Mouse (Mus musculus) fat pad, adult 2 months (tissue): ENCODE measurements around the gene Scg5.

ENCODE experiments used
- DNase-seq: peaks from one replicate; pipeline ENCODE4 v3.0.0-alpha.2; 2011; ENCODE audit warnings: low read depth, low spot score; ENCODE audit errors: extremely low read depth

Scg5 gene

GRCm38 (mm10) chr2:113806851-113807577 is 21.9 kb downstream of the Scg5 start:
- no peak for DNase-seq

GRCm38 (mm10) chr2:113805765-113806164 is 23.2 kb downstream of the Scg5 start:
- DNase-seq = no peak

GRCm38 (mm10) chr2:113803753-113804152 is 25.2 kb downstream of the Scg5 start:
- no peak for DNase-seq

- DNase-seq = no peak
These were observed 28.1 kb downstream of the Scg5 start for GRCm38 (mm10) chr2:113800846-113801245.

- DNase-seq = peak; percentile 16
These were observed 30.3 kb downstream of the Scg5 start for GRCm38 (mm10) chr2:113798605-113799004.

- DNase-seq = peak; percentile 81
These were observed 33.7 kb downstream of the Scg5 start for GRCm38 (mm10) chr2:113795186-113795585.

- no peak for DNase-seq
These were observed 35.4 kb downstream of the Scg5 start for GRCm38 (mm10) chr2:113793521-113793920.

GRCm38 (mm10) chr2:113788821-113789387 is 40.0 kb downstream of the Scg5 start:
- DNase-seq = no peak

- DNase-seq = no peak
These were observed 41.0 kb downstream of the Scg5 start for GRCm38 (mm10) chr2:113787882-113788281.

GRCm38 (mm10) chr2:113784851-113785250 is 44.1 kb downstream of the Scg5 start:
- DNase-seq = no peak

GRCm38 (mm10) chr2:113781521-113781920 is 47.4 kb downstream of the Scg5 start:
- no peak for DNase-seq

GRCm38 (mm10) chr2:113781107-113781506 is 47.8 kb downstream of the Scg5 start:
- no peak for DNase-seq

GRCm38 (mm10) chr2:113779336-113779735 is 49.6 kb downstream of the Scg5 start:
- DNase-seq = no peak

- DNase-seq = no peak
These were observed 50.9 kb downstream of the Scg5 start for GRCm38 (mm10) chr2:113778036-113778435.

- DNase-seq = no peak
These were observed 52.6 kb downstream of the Scg5 start for GRCm38 (mm10) chr2:113776297-113776696.

GRCm38 (mm10) chr2:113774150-113774805 is 54.6 kb downstream of the Scg5 start:
- no peak for DNase-seq

GRCm38 (mm10) chr2:113768541-113769303 is 60.2 kb downstream of the Scg5 start:
- peak; percentile 4 for DNase-seq

GRCm38 (mm10) chr2:113765885-113766284 is 63.0 kb downstream of the Scg5 start:
- DNase-seq = no peak

- DNase-seq = no peak
These were observed 64.0 kb downstream of the Scg5 start for GRCm38 (mm10) chr2:113764968-113765367.

GRCm38 (mm10) chr2:113758311-113759161 is 70.4 kb downstream of the Scg5 start, which contains the start of gene Grem1:
TSS of gene Grem1 (minus strand) at chr2:113758646.
- DNase-seq = no peak
